Mouse (Mus musculus): ENCODE measurements around the gene Rbm39.
"Not testable (repeated sequence)": the region's sequence is repeated elsewhere in the genome, so short reads cannot be mapped to it uniquely, and the experiment has no call there.

Rbm39 gene

GRCm38 (mm10) chr2:156180824-156181590 is 969 bp upstream of the Rbm39 start:
- no peak for ATAC-seq (ENCODE audit: low TSS enrichment)

GRCm38 (mm10) chr2:156179796-156180093 is 293 bp downstream of the Rbm39 start:
- peak; percentile 7; the same call in 1 of the 2 replicates for ATAC-seq (ENCODE audit: low TSS enrichment)

GRCm38 (mm10) chr2:156179046-156179795 is 817 bp downstream of the Rbm39 start:
- peak; percentile 33; the same call in 1 of the 2 replicates for ATAC-seq (ENCODE audit: low TSS enrichment)

GRCm38 (mm10) chr2:156177651-156178050 is 2.4 kb downstream of the Rbm39 start:
- no peak for ATAC-seq (ENCODE audit: low TSS enrichment)

GRCm38 (mm10) chr2:156177079-156177478 is 3.0 kb downstream of the Rbm39 start:
- ATAC-seq (ENCODE audit: low TSS enrichment) = no peak

GRCm38 (mm10) chr2:156166557-156166956 is 13.5 kb downstream of the Rbm39 start:
- ATAC-seq (ENCODE audit: low TSS enrichment) = no peak

- ATAC-seq (ENCODE audit: low TSS enrichment) = no peak
These were observed 14.6 kb downstream of the Rbm39 start for GRCm38 (mm10) chr2:156165478-156165877.

GRCm38 (mm10) chr2:156151538-156151937 is 28.5 kb downstream of the Rbm39 start:
- no peak for ATAC-seq (ENCODE audit: low TSS enrichment)

GRCm38 (mm10) chr2:156147316-156147915 is 32.6 kb downstream of the Rbm39 start:
- ATAC-seq (ENCODE audit: low TSS enrichment) = no peak

GRCm38 (mm10) chr2:156146272-156146989 is 33.6 kb downstream of the Rbm39 start:
- ATAC-seq (ENCODE audit: low TSS enrichment) = no peak

- ATAC-seq (ENCODE audit: low TSS enrichment) = no peak
These were observed 34.4 kb downstream of the Rbm39 start for GRCm38 (mm10) chr2:156145486-156146130.

GRCm38 (mm10) chr2:156143953-156144724 is 35.9 kb downstream of the Rbm39 start, which contains the start of the genes Romo1 and Nfs1:
Gene Romo1, plus strand, starts transcription at chr2:156144039.
Gene Nfs1, minus strand, starts transcription at chr2:156144186.
- peak; percentile 99 for ATAC-seq (ENCODE audit: low TSS enrichment)

- no peak for ATAC-seq (ENCODE audit: low TSS enrichment)
These were observed 36.7 kb downstream of the Rbm39 start for GRCm38 (mm10) chr2:156143367-156143766.

GRCm38 (mm10) chr2:156142820-156143219 is 37.2 kb downstream of the Rbm39 start:
- no peak for ATAC-seq (ENCODE audit: low TSS enrichment)

- ATAC-seq (ENCODE audit: low TSS enrichment) = no peak
These were observed 44.3 kb downstream of the Rbm39 start for GRCm38 (mm10) chr2:156135695-156136094.

- ATAC-seq (ENCODE audit: low TSS enrichment) = no peak
These were observed 45.9 kb downstream of the Rbm39 start for GRCm38 (mm10) chr2:156134161-156134560.

GRCm38 (mm10) chr2:156126992-156127391 is 53.0 kb downstream of the Rbm39 start, which contains the start of gene Gm28036:
Gene Gm28036, minus strand, starts transcription at chr2:156127092.
- no peak for ATAC-seq (ENCODE audit: low TSS enrichment)

- no peak for ATAC-seq (ENCODE audit: low TSS enrichment)
These were observed 56.3 kb downstream of the Rbm39 start for GRCm38 (mm10) chr2:156123731-156124130.

- ATAC-seq (ENCODE audit: low TSS enrichment) = no peak
These were observed 60.5 kb downstream of the Rbm39 start for GRCm38 (mm10) chr2:156119566-156119965.

GRCm38 (mm10) chr2:156112080-156112423 is 68.0 kb downstream of the Rbm39 start:
- ATAC-seq (ENCODE audit: low TSS enrichment) = not testable (repeated sequence)

All from frontal cortex, adult (tissue).